In genomic region chr9:44337436-44338169, GRCm38 (mm10) we compare ENCODE assay signal across 9 mouse cellular contexts. TPM values are rescaled to one million over a fixed set of nuclear protein-coding genes. Genes with fewer than 3 reads are reported as not detected.
A peak's percentile ranks its signal among the peaks of the same experiment; 100 is the strongest.
DNase-seq lines count a peak whose midpoint lies in the region; ATAC-seq and TF ChIP-seq lines count a peak whose summit lies in the region.
"Had no signal": no experiment of that assay in that cellular context is flagged by ENCODE, and none has a peak within 500 bp of the region (broad histone marks: within the 10 kb centered on the region; RNA-seq: fewer than 3 reads in every experiment).

No protein-coding gene starts in this region.

- H3K9me3 ChIP-seq in kidney, embryonic 16.5 days (ENCODE audit: low read length): no peaks in the 10 kb centered on the region
- H3K9me3 ChIP-seq in G1E (replicated peaks): peaks cover 10% of the 10 kb centered on the region
- no peaks in the 10 kb centered on the region for H3K9me3 ChIP-seq in forebrain, embryonic 16.5 days (ENCODE audit: control insufficient read depth, low read length)
- H3K9me3 ChIP-seq in liver, embryonic 16.5 days (replicated peaks; ENCODE audit: control insufficient read depth, low read length): no peaks in the 10 kb centered on the region

- no peak for DNase-seq in kidney, adult 11 months
- DNase-seq in G1E (ENCODE audit: low spot score): no peak
- DNase-seq in gastrocnemius, postnatal 36 days: no peak
- DNase-seq in natural killer cell, adult 2 months (ENCODE audit: low spot score in 2 of 2): no peak
- DNase-seq in left cerebral cortex, postnatal 25 days (ENCODE audit: low spot score in 2 of 2): no peak

- TF ChIP-seq CTCF in G1E (IDR thresholded peaks at IDR 0.05; ENCODE audit: low read depth, low read length): no peak

- intact Hi-C loops in gastrocnemius, postnatal 36 days (cut with DNase I): loop anchor here (5.0 kb wide), 1 partner anchor 50 kb away; no protein-coding TSS in a partner anchor
- intact Hi-C loops in left cerebral cortex, postnatal 25 days (cut with DNase I): no loop called here

- H3K9ac ChIP-seq in kidney, embryonic 16.5 days (replicated peaks; ENCODE audit: low read length): peak overlapping the region; percentile 60; the same call in 1 of the 2 replicates
- H3K9ac ChIP-seq in forebrain, embryonic 16.5 days (replicated peaks; ENCODE audit: low read depth, low read length): no peak overlapping the region
- H3K9ac ChIP-seq in liver, embryonic 16.5 days (ENCODE audit: low read depth, low read length): peak overlapping the region; percentile 96

- ATAC-seq in kidney, embryonic 16.5 days (ENCODE audit: low FRiP score, low TSS enrichment): no peak
- no peak for ATAC-seq in G1E (ENCODE audit: extremely low read depth, insufficient number of reproducible peaks, low FRiP score, poor library complexity, severe bottlenecking)
- no peak for ATAC-seq in forebrain, embryonic 16.5 days
- no peak for ATAC-seq in liver, embryonic 16.5 days (ENCODE audit: low read depth)

- no peak overlapping the region for H3K27ac ChIP-seq in kidney, embryonic 16.5 days (ENCODE audit: low read length)
- H3K27ac ChIP-seq in forebrain, embryonic 16.5 days (ENCODE audit: low read length): no peak overlapping the region
- peak overlapping the region; percentile 99 for H3K27ac ChIP-seq in liver, embryonic 16.5 days (ENCODE audit: low read length)
- H3K27ac ChIP-seq: macrophage had no signal

- peak overlapping the region; percentile 75 for H3K4me2 ChIP-seq in kidney, embryonic 16.5 days (replicated peaks; ENCODE audit: low read depth, low read length)
- peak overlapping the region; percentile 93 for H3K4me2 ChIP-seq in forebrain, embryonic 16.5 days (ENCODE audit: low read length)
- H3K4me2 ChIP-seq in liver, embryonic 16.5 days (ENCODE audit: low read depth, low read length): peak overlapping the region; percentile 79

- no peaks in the 10 kb centered on the region for H3K27me3 ChIP-seq in kidney, embryonic 16.5 days (ENCODE audit: insufficient read depth, low read length)
- no peaks in the 10 kb centered on the region for H3K27me3 ChIP-seq in G1E (ENCODE audit: insufficient read depth, low read length)
- H3K27me3 ChIP-seq in forebrain, embryonic 16.5 days (replicated peaks; ENCODE audit: control insufficient read depth, insufficient read depth, low read length): no peaks in the 10 kb centered on the region
- H3K27me3 ChIP-seq in liver, embryonic 16.5 days (ENCODE audit: control insufficient read depth, insufficient read depth, low read depth, low read length): no peaks in the 10 kb centered on the region

- WGBS in kidney, embryonic 16.5 days: 68% methylated on average over 9 of the region's 9 CpGs
- 60% methylated on average over 9 of the region's 9 CpGs for WGBS in forebrain, embryonic 16.5 days
- WGBS in liver, embryonic 16.5 days (ENCODE audit: insufficient replicate concordance): 71% methylated on average over 9 of the region's 9 CpGs

- peaks cover 21% of the 10 kb centered on the region for H3K4me1 ChIP-seq in kidney, embryonic 16.5 days (ENCODE audit: insufficient read depth, low read length)
- H3K4me1 ChIP-seq in G1E (ENCODE audit: insufficient read depth, low read depth, low read length): peaks cover 62% of the 10 kb centered on the region
- H3K4me1 ChIP-seq in forebrain, embryonic 16.5 days (replicated peaks; ENCODE audit: control insufficient read depth, insufficient read depth, low read length): peaks cover 22% of the 10 kb centered on the region
- H3K4me1 ChIP-seq in liver, embryonic 16.5 days (ENCODE audit: control insufficient read depth, low read depth, low read length): peaks cover 33% of the 10 kb centered on the region

- H3K36me3 ChIP-seq in kidney, embryonic 16.5 days (ENCODE audit: insufficient read depth, low read length): peaks cover 29% of the 10 kb centered on the region
- H3K36me3 ChIP-seq in G1E (replicated peaks): peaks cover 83% of the 10 kb centered on the region
- peaks cover 13% of the 10 kb centered on the region for H3K36me3 ChIP-seq in forebrain, embryonic 16.5 days (ENCODE audit: control insufficient read depth, insufficient read depth)
- H3K36me3 ChIP-seq in liver, embryonic 16.5 days (ENCODE audit: control insufficient read depth, insufficient read depth): peaks cover 72% of the 10 kb centered on the region

- H3K4me3 ChIP-seq in kidney, embryonic 16.5 days (ENCODE audit: low read length): peak overlapping the region; percentile 99
- H3K4me3 ChIP-seq in G1E (ENCODE audit: low read depth, low read length): peak overlapping the region; percentile 68; the same call in 1 of the 2 replicates
- no peak overlapping the region for H3K4me3 ChIP-seq in forebrain, embryonic 16.5 days (replicated peaks; ENCODE audit: low read length)
- peak overlapping the region; percentile 85 for H3K4me3 ChIP-seq in liver, embryonic 16.5 days (ENCODE audit: low read depth, low read length)

RNA-seq across cellular contexts. Expression of gene H2afx, which starts 3.1 kb away (rescaled TPM):
- 353 and 432 TPM in 2 replicates for polyA plus RNA-seq in kidney, embryonic 16.5 days (2015; fragmentation: Nextera tagmentation; extraction: Ambion mirVana)
- total RNA-seq in G1E (2014; fragmentation: Nextera tagmentation) (227 and 235 TPM in 2 replicates), G1E (2017) (240 and 251 TPM in 2 replicates)
- polyA plus RNA-seq in G1E (2012): 762 and 998 TPM in 2 replicates
- polyA plus RNA-seq in forebrain, embryonic 16.5 days (2015; fragmentation: Nextera tagmentation; extraction: Ambion mirVana): 182 and 199 TPM in 2 replicates
- 191 and 216 TPM in 2 replicates for polyA plus RNA-seq in liver, embryonic 16.5 days (2015; fragmentation: Nextera tagmentation; extraction: Ambion mirVana)
- 10 to 100 TPM in 1 of 2 experiments, 1 to 10 TPM in 1; 10.0 to 12.9 TPM for total RNA-seq in gastrocnemius, postnatal 36 days (2021)
- 10 to 100 TPM; 56.6 to 56.8 TPM for total RNA-seq in left cerebral cortex, postnatal 25 days (2021)

RNA-seq across cellular contexts. Expression of gene Hmbs, which starts 6.4 kb away (rescaled TPM):
- 133 and 137 TPM in 2 replicates for polyA plus RNA-seq in kidney, embryonic 16.5 days (2015; fragmentation: Nextera tagmentation; extraction: Ambion mirVana)
- total RNA-seq in G1E (2014; fragmentation: Nextera tagmentation): 82.7 and 175 TPM in 2 replicates
- total RNA-seq in G1E (2017): 108 and 148 TPM in 2 replicates
- 86.9 and 90.1 TPM in 2 replicates for polyA plus RNA-seq in G1E (2012)
- polyA plus RNA-seq in forebrain, embryonic 16.5 days (2015; fragmentation: Nextera tagmentation; extraction: Ambion mirVana): 64.3 and 64.7 TPM in 2 replicates
- 1,376 and 1,388 TPM in 2 replicates for polyA plus RNA-seq in liver, embryonic 16.5 days (2015; fragmentation: Nextera tagmentation; extraction: Ambion mirVana)
- total RNA-seq in gastrocnemius, postnatal 36 days (2021): 10 to 100 TPM; 19.7 to 21.2 TPM
- 10 to 100 TPM; 14.8 to 22.0 TPM for total RNA-seq in left cerebral cortex, postnatal 25 days (2021)

RNA-seq across cellular contexts. Expression of gene Dpagt1, which starts 11.8 kb away (rescaled TPM):
- polyA plus RNA-seq in kidney, embryonic 16.5 days (2015; fragmentation: Nextera tagmentation; extraction: Ambion mirVana): 45.4 and 53.9 TPM in 2 replicates
- 33.6 and 36.5 TPM in 2 replicates for total RNA-seq in G1E (2014; fragmentation: Nextera tagmentation)
- 11.8 and 12.3 TPM in 2 replicates for total RNA-seq in G1E (2017)
- polyA plus RNA-seq in G1E (2012): 6.5 and 6.8 TPM in 2 replicates
- polyA plus RNA-seq in forebrain, embryonic 16.5 days (2015; fragmentation: Nextera tagmentation; extraction: Ambion mirVana): 35.2 and 35.7 TPM in 2 replicates
- polyA plus RNA-seq in liver, embryonic 16.5 days (2015; fragmentation: Nextera tagmentation; extraction: Ambion mirVana): 17.5 and 20.1 TPM in 2 replicates
- 10 to 100 TPM; 11.9 to 12.7 TPM for total RNA-seq in gastrocnemius, postnatal 36 days (2021)
- 10 to 100 TPM; 12.5 to 13.8 TPM for total RNA-seq in left cerebral cortex, postnatal 25 days (2021)

RNA-seq across cellular contexts. Expression of gene C2cd2l, which starts 17.5 kb away (rescaled TPM):
- 11.6 and 14.3 TPM in 2 replicates for polyA plus RNA-seq in kidney, embryonic 16.5 days (2015; fragmentation: Nextera tagmentation; extraction: Ambion mirVana)
- total RNA-seq in G1E (2014; fragmentation: Nextera tagmentation) (9.5 and 19.3 TPM in 2 replicates), G1E (2017) (6.3 TPM in 2 replicates)
- polyA plus RNA-seq in G1E (2012): 35.8 and 40.9 TPM in 2 replicates
- polyA plus RNA-seq in forebrain, embryonic 16.5 days (2015; fragmentation: Nextera tagmentation; extraction: Ambion mirVana): 29.0 and 31.4 TPM in 2 replicates
- polyA plus RNA-seq in liver, embryonic 16.5 days (2015; fragmentation: Nextera tagmentation; extraction: Ambion mirVana): 7.8 and 9.1 TPM in 2 replicates
- total RNA-seq in gastrocnemius, postnatal 36 days (2021): 10 to 100 TPM; 12.8 to 14.2 TPM
- 100 to 1,000 TPM; 207 to 225 TPM for total RNA-seq in left cerebral cortex, postnatal 25 days (2021)

RNA-seq across cellular contexts. Expression of gene Vps11, which starts 23.9 kb away (rescaled TPM):
- 38.5 and 40.0 TPM in 2 replicates for polyA plus RNA-seq in kidney, embryonic 16.5 days (2015; fragmentation: Nextera tagmentation; extraction: Ambion mirVana)
- total RNA-seq in G1E (2014; fragmentation: Nextera tagmentation) (13.6 and 15.7 TPM in 2 replicates), G1E (2017) (26.4 and 27.0 TPM in 2 replicates)
- 6.7 and 7.7 TPM in 2 replicates for polyA plus RNA-seq in G1E (2012)
- polyA plus RNA-seq in forebrain, embryonic 16.5 days (2015; fragmentation: Nextera tagmentation; extraction: Ambion mirVana): 46.5 and 47.0 TPM in 2 replicates
- polyA plus RNA-seq in liver, embryonic 16.5 days (2015; fragmentation: Nextera tagmentation; extraction: Ambion mirVana): 14.3 and 14.4 TPM in 2 replicates
- total RNA-seq in gastrocnemius, postnatal 36 days (2021): 10 to 100 TPM; 15.4 to 16.2 TPM
- total RNA-seq in left cerebral cortex, postnatal 25 days (2021): 10 to 100 TPM; 47.3 to 47.4 TPM
